ENCODE assay signal across 13 mouse cellular contexts in the genomic region with DNA sequence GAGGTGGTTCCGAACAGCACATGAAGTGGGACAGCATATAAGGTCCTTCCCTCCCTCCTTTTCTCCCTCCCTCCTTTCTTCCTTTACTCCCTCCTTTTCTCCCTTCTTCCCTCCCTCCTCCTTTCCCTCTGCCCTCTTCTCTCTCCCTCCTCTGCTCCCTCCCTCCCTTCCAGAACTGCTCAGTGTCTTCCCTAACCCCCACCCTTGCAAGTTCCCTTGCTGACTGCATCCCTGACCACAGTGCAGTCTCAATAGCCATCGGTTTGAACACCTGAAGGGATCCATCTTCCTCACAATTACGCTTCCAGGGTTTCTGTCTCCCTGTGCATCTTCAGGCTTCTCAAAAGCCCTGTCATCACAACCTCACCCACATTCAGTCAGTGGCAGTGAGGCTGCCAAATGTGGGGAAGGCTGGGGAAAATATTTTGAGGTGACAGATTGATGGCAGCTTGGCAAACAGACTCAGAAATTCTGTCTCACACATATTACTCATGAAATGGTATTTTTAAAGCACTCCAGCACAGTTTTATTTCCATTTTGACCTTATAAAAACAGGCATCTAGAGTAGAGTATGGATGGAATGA.
DNase-seq lines count a peak whose midpoint lies in the region; ATAC-seq and TF ChIP-seq lines count a peak whose summit lies in the region.
"Had no signal": no experiment of that assay in that cellular context is flagged by ENCODE, and none has a peak within 500 bp of the region (broad histone marks: within the 10 kb centered on the region; RNA-seq: fewer than 3 reads in every experiment).

No protein-coding gene starts in this region.

- 82% methylated on average over 3 of the region's 3 CpGs for WGBS in forebrain, embryonic 13.5 days
- WGBS in forebrain, embryonic 10.5 days, result 88% methylated on average over 3 of the region's 3 CpGs
- WGBS in limb, embryonic 15.5 days, result 72% methylated on average over 3 of the region's 3 CpGs
- 71% methylated on average over 3 of the region's 3 CpGs for WGBS in liver, postnatal 0 days (ENCODE audit: insufficient replicate concordance)

- no peaks in the 10 kb centered on the region for H3K36me3 ChIP-seq in forebrain, embryonic 13.5 days (ENCODE audit: poor library complexity, severe bottlenecking)
- no peaks in the 10 kb centered on the region for H3K36me3 ChIP-seq in forebrain, embryonic 10.5 days (replicated peaks)
- no peaks in the 10 kb centered on the region for H3K36me3 ChIP-seq in limb, embryonic 15.5 days
- H3K36me3 ChIP-seq in liver, postnatal 0 days (replicated peaks; ENCODE audit: insufficient read depth, low read length), result no peaks in the 10 kb centered on the region
- H3K36me3 ChIP-seq: embryonic facial prominence, embryonic 10.5 days; midbrain, embryonic 12.5 days had no signal

- H3K4me2 ChIP-seq in forebrain, embryonic 13.5 days, result no peak overlapping the region
- H3K4me2 ChIP-seq in limb, embryonic 15.5 days, result no peak overlapping the region
- no peak overlapping the region for H3K4me2 ChIP-seq in liver, postnatal 0 days (ENCODE audit: low read depth, low read length)
- H3K4me2 ChIP-seq: midbrain, embryonic 12.5 days had no signal

- no peak for DNase-seq in forebrain, embryonic 10.5 days (ENCODE audit: extremely low spot score, low spot score)
- peak; percentile 17 to 24 for DNase-seq in adrenal gland, postnatal 36 days
- DNase-seq in layer of hippocampus, adult 9-10 months (ENCODE audit: low spot score), result peak; percentile 39
- DNase-seq in embryo, embryonic 10.5 days (ENCODE audit: low spot score), result no peak
- DNase-seq in liver, postnatal 0 days, result no peak
- DNase-seq: gastrocnemius, adult 2 months; heart, postnatal 36 days; kidney, adult 9 months had no signal

- peaks cover 9% of the 10 kb centered on the region for H3K4me1 ChIP-seq in forebrain, embryonic 13.5 days
- no peaks in the 10 kb centered on the region; the same call in 1 of the 2 replicates for H3K4me1 ChIP-seq in forebrain, embryonic 10.5 days
- peaks cover 26% of the 10 kb centered on the region for H3K4me1 ChIP-seq in limb, embryonic 15.5 days
- no peaks in the 10 kb centered on the region for H3K4me1 ChIP-seq in liver, postnatal 0 days (ENCODE audit: insufficient read depth)

- H3K9me3 ChIP-seq in forebrain, embryonic 13.5 days (replicated peaks), result no peaks in the 10 kb centered on the region
- no peaks in the 10 kb centered on the region for H3K9me3 ChIP-seq in forebrain, embryonic 10.5 days
- no peaks in the 10 kb centered on the region for H3K9me3 ChIP-seq in limb, embryonic 15.5 days
- H3K9me3 ChIP-seq in liver, postnatal 0 days (ENCODE audit: low read length), result no peaks in the 10 kb centered on the region
- H3K9me3 ChIP-seq: embryonic facial prominence, embryonic 10.5 days; midbrain, embryonic 12.5 days had no signal

- TF ChIP-seq CTCF in liver, postnatal 0 days (IDR thresholded peaks at IDR 0.05; ENCODE audit: low read depth), result no peak

- H3K27me3 ChIP-seq in forebrain, embryonic 13.5 days, result no peaks in the 10 kb centered on the region
- H3K27me3 ChIP-seq in forebrain, embryonic 10.5 days (ENCODE audit: poor library complexity, severe bottlenecking), result no peaks in the 10 kb centered on the region
- H3K27me3 ChIP-seq in limb, embryonic 15.5 days, result no peaks in the 10 kb centered on the region
- no peaks in the 10 kb centered on the region for H3K27me3 ChIP-seq in liver, postnatal 0 days (ENCODE audit: insufficient read depth, low read length)
- H3K27me3 ChIP-seq: midbrain, embryonic 12.5 days had no signal

- ATAC-seq in forebrain, embryonic 13.5 days, result peak; percentile 65
- peak; percentile 26; the same call in 1 of the 2 replicates for ATAC-seq in limb, embryonic 15.5 days (ENCODE audit: insufficient number of reproducible peaks, low FRiP score, low TSS enrichment, low read depth)
- no peak for ATAC-seq in liver, postnatal 0 days
- no peak for ATAC-seq in CD4-positive, CD25-positive, alpha-beta regulatory T cell, adult 4 months

- H3K27ac ChIP-seq in forebrain, embryonic 13.5 days, result no peak overlapping the region
- no peak overlapping the region for H3K27ac ChIP-seq in forebrain, embryonic 10.5 days
- peak overlapping the region; percentile 63; the same call in 1 of the 2 replicates for H3K27ac ChIP-seq in limb, embryonic 15.5 days
- no peak overlapping the region for H3K27ac ChIP-seq in liver, postnatal 0 days (ENCODE audit: low read depth)
- H3K27ac ChIP-seq: embryonic facial prominence, embryonic 10.5 days; gastrocnemius, adult 2 months; midbrain, embryonic 12.5 days had no signal

- no peak overlapping the region for H3K4me3 ChIP-seq in forebrain, embryonic 13.5 days
- H3K4me3 ChIP-seq in forebrain, embryonic 10.5 days, result no peak overlapping the region
- H3K4me3 ChIP-seq in limb, embryonic 15.5 days, result no peak overlapping the region
- no peak overlapping the region for H3K4me3 ChIP-seq in liver, postnatal 0 days (ENCODE audit: low read depth, low read length)
- H3K4me3 ChIP-seq: embryonic facial prominence, embryonic 10.5 days; gastrocnemius, adult 2 months; midbrain, embryonic 12.5 days had no signal

- no peak overlapping the region for H3K9ac ChIP-seq in forebrain, embryonic 13.5 days
- no peak overlapping the region for H3K9ac ChIP-seq in limb, embryonic 15.5 days
- no peak overlapping the region for H3K9ac ChIP-seq in liver, postnatal 0 days (replicated peaks)
- H3K9ac ChIP-seq: midbrain, embryonic 12.5 days had no signal

- no peak for TF ChIP-seq EP300 in liver, postnatal 0 days (IDR thresholded peaks at IDR 0.05; ENCODE audit: low read depth)

Comparison
In these comparisons a context has a peak if more than half of its experiments do, and no peak if none do; other contexts are left out.
1. ATAC-seq: peak in forebrain, embryonic 13.5 days (single experiment) and limb, embryonic 15.5 days (single experiment); none in liver, postnatal 0 days (single experiment) and CD4-positive, CD25-positive, alpha-beta regulatory T cell, adult 4 months (single experiment).
2. DNase-seq: peak in adrenal gland, postnatal 36 days (2 of 2) and layer of hippocampus, adult 9-10 months (single experiment); none in forebrain, embryonic 10.5 days (single experiment), embryo, embryonic 10.5 days (single experiment) and liver, postnatal 0 days (single experiment).